Mouse (Mus musculus) myocyte (in vitro differentiated cells): ENCODE measurements around the gene Uggt1.

Source experiments
- CEBPB ChIP-seq: IDR thresholded peaks from 2 replicates; pipeline ENCODE4 v1.6.1; 2011; ENCODE audit warnings: mild to moderate bottlenecking, moderate library complexity; ENCODE audit not compliant: poor library complexity, insufficient read depth, severe bottlenecking
- E2F4 ChIP-seq: IDR thresholded peaks from one replicate; pipeline ENCODE4 v1.6.1; 2011; ENCODE audit warnings: mild to moderate bottlenecking, control low read depth, moderate library complexity; ENCODE audit not compliant: insufficient read depth
- MAX ChIP-seq: IDR thresholded peaks from one replicate; pipeline ENCODE4 v1.6.1; 2011; ENCODE audit warnings: low read depth, mild to moderate bottlenecking, control low read depth
- MYOG ChIP-seq, 3 experiments: IDR thresholded peaks; one replicate each; pipeline ENCODE4 v1.6.1; 2011; ENCODE audit warnings: control low read depth in 2 of 3, low read depth in 2 of 3, mild to moderate bottlenecking in 2 of 3; ENCODE audit not compliant: insufficient read length in 2 of 3, control insufficient read depth in 1 of 3, insufficient read depth in 1 of 3
- POLR2A ChIP-seq: IDR thresholded peaks from one replicate; pipeline ENCODE4 v1.6.1; 2011; ENCODE audit warnings: low read depth, mild to moderate bottlenecking, control low read depth, moderate library complexity; ENCODE audit not compliant: insufficient read length
- POLR2AphosphoS2 ChIP-seq: IDR thresholded peaks from one replicate; pipeline ENCODE4 v1.6.1; 2011; ENCODE audit warnings: low read depth, control low read depth; ENCODE audit not compliant: insufficient read length
- TCF12 ChIP-seq: IDR thresholded peaks from one replicate; pipeline ENCODE4 v1.6.1; 2011; ENCODE audit warnings: mild to moderate bottlenecking, control low read depth; ENCODE audit not compliant: poor library complexity, insufficient read depth, severe bottlenecking
- TCF3 ChIP-seq: IDR thresholded peaks from one replicate; pipeline ENCODE4 v1.6.1; 2011; ENCODE audit warnings: low read depth, control low read depth; ENCODE audit not compliant: insufficient read length
- USF1 ChIP-seq: IDR thresholded peaks from one replicate; pipeline ENCODE4 v1.6.1; 2011; ENCODE audit warnings: low read depth, mild to moderate bottlenecking, control low read depth, moderate library complexity

DNA sequence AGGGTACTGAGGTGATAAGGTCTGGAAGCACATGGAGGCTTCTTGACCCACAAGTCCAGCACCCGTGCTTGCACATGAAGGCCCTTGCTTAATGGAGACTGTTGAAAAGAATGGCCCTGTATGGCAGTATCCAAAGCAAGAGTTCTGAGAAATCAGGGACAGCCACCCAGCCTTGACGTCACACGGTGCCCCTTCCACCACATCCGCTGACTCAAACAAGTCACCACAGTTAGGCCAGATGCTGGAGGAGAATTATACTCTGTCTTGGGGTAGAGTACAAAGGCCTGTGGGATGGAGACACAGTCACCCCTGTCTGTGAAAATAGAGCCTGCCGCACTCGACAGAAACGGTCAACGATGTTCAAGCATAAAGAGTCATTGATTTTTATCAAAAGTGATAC, 49.0 kb upstream of the Uggt1 start:
- TF ChIP-seq MAX (no peak), TCF3 (no peak), USF1 (no peak), POLR2A (no peak), POLR2AphosphoS2 (no peak), CEBPB (no peak), MYOG (IDR thresholded peaks at IDR 0.05; ENCODE audit: control insufficient read depth in 1 of 3, insufficient read depth in 1 of 3, insufficient read length in 2 of 3, low read depth in 2 of 3) (no peak), TCF12 (no peak), E2F4 (no peak)
